Mouse (Mus musculus) CH12.LX (cell line): ENCODE results near the gene Focad. TPM values are rescaled to one million over a fixed set of nuclear protein-coding genes. Genes with fewer than 3 reads are reported as not detected.

ENCODE experiments used
- DNase-seq: peaks from one replicate; pipeline ENCODE4 v3.0.0-alpha.2; 2013; ENCODE audit errors: extremely low read depth
- H3K27ac ChIP-seq: 2 replicates; pipeline ENCODE4 v1.5.1; 2012; ENCODE audit warnings: low read depth, mild to moderate bottlenecking, control low read depth, moderate library complexity; ENCODE audit not compliant: insufficient read depth
- H3K27me3 ChIP-seq: replicated peaks from 2 replicates; pipeline ENCODE3; 2012; ENCODE audit warnings: inconsistent platforms
- H3K36me3 ChIP-seq, 2 experiments: replicated peaks in 1 of 2; 2 replicates each; pipeline versions ENCODE3 to v1.6.1; 2012; ENCODE audit warnings: inconsistent platforms in 1 of 2, low read length in 1 of 2, mild to moderate bottlenecking in 1 of 2, mixed read lengths in 1 of 2, moderate library complexity in 1 of 2; ENCODE audit not compliant: control insufficient read depth in 1 of 2, insufficient read depth in 1 of 2
- H3K4me1 ChIP-seq, 2 experiments: 2 replicates each; pipeline ENCODE4 v1.6.1; 2012; ENCODE audit warnings: inconsistent platforms in 1 of 2, moderate library complexity in 1 of 2; ENCODE audit not compliant: insufficient read depth in 2 of 2, control insufficient read depth in 1 of 2
- H3K4me2 ChIP-seq: 2 replicates; pipeline ENCODE4 v1.6.1; 2012; ENCODE audit warnings: low read depth, mild to moderate bottlenecking, control low read depth; ENCODE audit not compliant: poor library complexity, insufficient read depth, severe bottlenecking
- H3K4me3 ChIP-seq, 3 experiments: fragments of 150-350 bp in 1 of 3; sonication (generic) in 1 of 3; replicated peaks in 1 of 3; 2 replicates each; pipeline versions ENCODE3 to v1.5.1; 2011 to 2012; ENCODE audit warnings: low read depth in 2 of 3, low read length in 2 of 3, mild to moderate bottlenecking in 2 of 3, moderate library complexity in 2 of 3, control low read depth in 1 of 3, improper control_type of control experiment in 1 of 3, inconsistent platforms in 1 of 3, mixed read lengths in 1 of 3; ENCODE audit not compliant: poor library complexity in 1 of 3
- H3K79me2 ChIP-seq: replicated peaks from 2 replicates; pipeline ENCODE4 v1.6.1; 2012; ENCODE audit warnings: mild to moderate bottlenecking, moderate library complexity; ENCODE audit not compliant: control insufficient read depth, poor library complexity, insufficient read depth, severe bottlenecking; ENCODE audit errors: extremely low read depth
- H3K9ac ChIP-seq: 2 replicates; pipeline ENCODE4 v1.6.1; 2012; ENCODE audit warnings: low read depth, mild to moderate bottlenecking, control low read depth, moderate library complexity; ENCODE audit not compliant: insufficient read depth
- H3K9me3 ChIP-seq: replicated peaks from 2 replicates; pipeline ENCODE3; 2012; ENCODE audit warnings: low read length, inconsistent platforms, mixed read lengths
- BHLHE40 ChIP-seq: IDR thresholded peaks from 2 replicates; pipeline ENCODE4 v1.6.1; 2011; ENCODE audit warnings: mild to moderate bottlenecking, low read depth, low read length, improper control_type of control experiment
- CHD1 ChIP-seq: IDR thresholded peaks from 2 replicates; pipeline ENCODE4 v1.6.1; 2012; ENCODE audit warnings: low read depth, low read length, improper control_type of control experiment, inconsistent platforms
- CTCF ChIP-seq, 2 experiments: IDR thresholded peaks in 1 of 2; conservative IDR thresholded peaks in 1 of 2; 2 replicates each; pipeline ENCODE4 v1.5.1; 2011 to 2012; ENCODE audit warnings: low read depth in 2 of 2, low read length in 2 of 2, improper control_type of control experiment in 1 of 2, inconsistent platforms in 1 of 2, mild to moderate bottlenecking in 1 of 2, moderate library complexity in 1 of 2
- E2F4 ChIP-seq: IDR thresholded peaks from 2 replicates; pipeline ENCODE4 v1.6.1; 2011; ENCODE audit warnings: low read depth, low read length, improper control_type of control experiment; ENCODE audit not compliant: insufficient replicate concordance
- ELF1 ChIP-seq: IDR thresholded peaks from 2 replicates; pipeline ENCODE4 v1.6.1; 2014; ENCODE audit warnings: low read depth, mild to moderate bottlenecking, inconsistent platforms, low read length, improper control_type of control experiment
- EP300 ChIP-seq: IDR thresholded peaks from 2 replicates; pipeline ENCODE4 v1.6.1; 2011; ENCODE audit warnings: low read length, improper control_type of control experiment
- HCFC1 ChIP-seq: IDR thresholded peaks from 2 replicates; pipeline ENCODE4 v1.6.1; 2012; ENCODE audit warnings: low read depth, mild to moderate bottlenecking, inconsistent platforms, low read length, improper control_type of control experiment
- JUN ChIP-seq: IDR thresholded peaks from 2 replicates; pipeline ENCODE4 v1.6.1; 2011; ENCODE audit warnings: low read depth, mild to moderate bottlenecking, low read length, improper control_type of control experiment, moderate library complexity; ENCODE audit not compliant: insufficient read depth
- JUND ChIP-seq: conservative IDR thresholded peaks from 2 replicates; pipeline ENCODE4 v1.6.1; 2011; ENCODE audit warnings: low read depth, low read length, improper control_type of control experiment
- KAT2A ChIP-seq: IDR thresholded peaks from 2 replicates; pipeline ENCODE4 v1.6.1; 2012; ENCODE audit warnings: low read length, improper control_type of control experiment, inconsistent platforms; ENCODE audit not compliant: insufficient replicate concordance
- MAFK ChIP-seq: IDR thresholded peaks from 2 replicates; pipeline ENCODE4 v1.6.1; 2011; ENCODE audit warnings: low read length, improper control_type of control experiment; ENCODE audit not compliant: insufficient replicate concordance
- MAX ChIP-seq: IDR thresholded peaks from 2 replicates; pipeline ENCODE4 v1.6.1; 2011; ENCODE audit warnings: low read length, improper control_type of control experiment
- MAZ ChIP-seq: IDR thresholded peaks from 2 replicates; pipeline ENCODE4 v1.6.1; 2012; ENCODE audit warnings: low read depth, mild to moderate bottlenecking, inconsistent platforms, low read length, improper control_type of control experiment, moderate library complexity
- MXI1 ChIP-seq: IDR thresholded peaks from 2 replicates; pipeline ENCODE4 v1.6.1; 2011; ENCODE audit warnings: mild to moderate bottlenecking, low read depth, low read length, improper control_type of control experiment
- PAX5 ChIP-seq: IDR thresholded peaks from 2 replicates; pipeline ENCODE4 v1.6.1; 2012; ENCODE audit warnings: low read length, inconsistent platforms, mixed read lengths
- POLR2A ChIP-seq: IDR thresholded peaks from 2 replicates; pipeline ENCODE4 v1.6.1; 2011; ENCODE audit warnings: low read depth, mild to moderate bottlenecking, improper control_type of control experiment, low read length
- POLR2AphosphoS2 ChIP-seq: IDR thresholded peaks from 2 replicates; pipeline ENCODE4 v1.6.1; 2011; ENCODE audit warnings: low read depth, low read length, improper control_type of control experiment
- RAD21 ChIP-seq: IDR thresholded peaks from 2 replicates; pipeline ENCODE4 v1.6.1; 2011; ENCODE audit warnings: low read depth, mild to moderate bottlenecking, low read length, improper control_type of control experiment, moderate library complexity
- TBP ChIP-seq: conservative IDR thresholded peaks from 2 replicates; pipeline ENCODE4 v1.6.1; 2011; ENCODE audit warnings: low read depth, low read length, improper control_type of control experiment
- UBTF ChIP-seq: IDR thresholded peaks from 2 replicates; pipeline ENCODE4 v1.6.1; 2012; ENCODE audit warnings: low read depth, mild to moderate bottlenecking, inconsistent platforms, low read length, improper control_type of control experiment, moderate library complexity
- USF2 ChIP-seq: conservative IDR thresholded peaks from 2 replicates; pipeline ENCODE4 v1.6.1; 2011; ENCODE audit warnings: low read depth, low read length, improper control_type of control experiment
- ZC3H11A ChIP-seq: IDR thresholded peaks from 2 replicates; pipeline ENCODE4 v1.6.1; 2012; ENCODE audit warnings: low read depth, mild to moderate bottlenecking, inconsistent platforms, low read length, improper control_type of control experiment
- dilution Hi-C: fragments of 300-500 bp; cut with MboI; formaldehyde crosslinking; loops from 2 replicates; pipeline ENCODE4 v1.14.3; 2020; ENCODE audit warnings: low sequenced_read_pairs; ENCODE audit not compliant: extremely low pct_unique_long_range_greater_than_20kb, extremely low pct_ligation_motif_present
- in situ Hi-C: fragments of 300-500 bp; cut with MboI; formaldehyde crosslinking; loops from 3 replicates; pipeline ENCODE4 v1.14.3; 2019; ENCODE audit warnings: low sequenced_read_pairs, low pct_ligation_motif_present, low pct_unique_long_range_greater_than_20kb, mixed read lengths
- polyA plus RNA-seq: library from polyadenylated mRNA; unstranded; fragments of >175 nt; gene quantifications from 2 replicates; pipeline ENCODE4 v1.2.1, GENCODE M21; 2012; ENCODE audit warnings: low read depth; ENCODE audit not compliant: insufficient read length
- total RNA-seq, 2 experiments: library from RNA; depleted of rRNA; stranded (reverse); fragments of 300-350 nt in 1 of 2; fragments of >200 nt in 1 of 2; gene quantifications; 2 replicates each; pipeline ENCODE4 v1.2.3; 2012 to 2014

The Focad gene
- total and polyA plus RNA-seq, 3 experiments = 17.3 to 18.9 (median 18.2) TPM

DNA sequence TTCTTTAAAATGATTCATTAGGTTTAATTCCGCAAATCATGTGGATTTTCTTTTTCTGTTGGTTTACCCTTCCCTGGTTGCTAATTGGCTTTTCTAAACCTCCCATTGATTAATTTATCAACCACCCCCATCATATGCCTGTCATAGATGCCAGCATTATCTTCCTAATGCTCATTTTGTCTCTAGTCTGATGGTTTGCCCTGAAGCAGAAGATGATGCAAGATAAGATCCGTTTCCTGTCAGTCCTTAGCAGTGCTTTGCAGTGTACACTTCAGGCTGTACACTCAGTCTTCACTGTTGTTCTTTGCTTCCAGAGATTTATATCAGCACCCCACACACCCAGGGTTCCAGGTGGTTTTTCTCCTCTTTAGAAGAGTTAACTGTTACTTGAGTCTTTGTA, 124.4 kb downstream of the Focad start:
- Histone ChIP-seq H3K4me3 (no peak overlapping the region), H3K36me3 (peaks cover 0 to 2% of the 10 kb centered on the region in 2 experiments), H3K27ac (no peak overlapping the region), H3K27me3 (no peaks in the 10 kb centered on the region), H3K9ac (no peak overlapping the region), H3K9me3 (no peaks in the 10 kb centered on the region), H3K4me2 (no peak overlapping the region), H3K4me1 (peaks cover 2 to 5% of the 10 kb centered on the region in 2 experiments; a peak in 2 of 4 replicates), H3K79me2 (no peaks in the 10 kb centered on the region)
- dilution Hi-C loops (no loop called here), in situ Hi-C loops (no loop called here)
- DNase-seq = no peak
- no peak for TF ChIP-seq RAD21
- TF ChIP-seq MAFK = no peak
- no peak for TF ChIP-seq CHD1
- TF ChIP-seq KAT2A = no peak
- no peak for TF ChIP-seq JUN
- TF ChIP-seq E2F4 = no peak
- TF ChIP-seq BHLHE40 = no peak
- no peak for TF ChIP-seq MXI1
- TF ChIP-seq HCFC1 = no peak
- no peak for TF ChIP-seq MAZ
- TF ChIP-seq EP300 = no peak
- no peak for TF ChIP-seq POLR2A
- TF ChIP-seq JUND = no peak
- no peak for TF ChIP-seq TBP
- no peak for TF ChIP-seq ELF1
- no peak for TF ChIP-seq POLR2AphosphoS2
- no peak for TF ChIP-seq UBTF
- TF ChIP-seq MAX = no peak

DNA sequence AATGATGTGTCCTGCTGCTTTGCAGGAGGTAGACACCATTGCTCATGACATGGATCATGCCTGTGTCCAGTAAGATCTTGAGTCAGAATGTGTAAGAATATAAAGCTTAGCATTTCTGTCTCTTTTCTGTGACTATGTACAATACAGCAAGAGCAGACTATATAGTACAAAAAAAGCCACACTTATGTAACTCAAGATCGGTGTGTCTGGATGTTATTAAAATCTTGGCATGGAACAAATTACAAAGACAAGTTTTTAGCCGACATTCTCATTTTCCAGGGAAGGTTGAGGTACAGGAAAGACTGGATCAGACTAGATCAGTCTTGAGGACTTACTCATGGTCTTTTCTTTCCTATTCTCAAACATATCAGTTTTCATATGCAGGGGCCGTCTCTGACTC, 136.9 kb downstream of the Focad start:
- Histone ChIP-seq H3K9me3 (no peaks in the 10 kb centered on the region), H3K9ac (no peak overlapping the region), H3K27me3 (no peaks in the 10 kb centered on the region), H3K36me3 (peaks cover 0 to 11% of the 10 kb centered on the region in 2 experiments), H3K79me2 (no peaks in the 10 kb centered on the region), H3K4me2 (no peak overlapping the region), H3K4me1 (no peaks in the 10 kb centered on the region), H3K4me3 (no peak overlapping the region), H3K27ac (no peak overlapping the region)
- no peak for TF ChIP-seq KAT2A
- no peak for TF ChIP-seq ZC3H11A
- no peak for TF ChIP-seq USF2
- no peak for TF ChIP-seq CTCF (conservative IDR thresholded peaks at IDR 0.05 in 1 of 2, IDR thresholded peaks at IDR 0.05 in 1 of 2; ENCODE audit: low read depth in 2 of 2, low read length in 2 of 2)
- TF ChIP-seq POLR2AphosphoS2 = no peak
- no peak for TF ChIP-seq PAX5
- no peak for TF ChIP-seq BHLHE40
- in situ Hi-C loops = no loop called here
- DNase-seq = no peak
- dilution Hi-C loops = no loop called here
